Mouse (Mus musculus): ENCODE data around the gene Mylpf. TPM values are rescaled to one million over a fixed set of nuclear protein-coding genes. Genes with fewer than 3 reads are reported as not detected.

Gene Mylpf
- polyA plus RNA-seq (2017; shearing (Covaris generic)): 19.1 TPM

DNA sequence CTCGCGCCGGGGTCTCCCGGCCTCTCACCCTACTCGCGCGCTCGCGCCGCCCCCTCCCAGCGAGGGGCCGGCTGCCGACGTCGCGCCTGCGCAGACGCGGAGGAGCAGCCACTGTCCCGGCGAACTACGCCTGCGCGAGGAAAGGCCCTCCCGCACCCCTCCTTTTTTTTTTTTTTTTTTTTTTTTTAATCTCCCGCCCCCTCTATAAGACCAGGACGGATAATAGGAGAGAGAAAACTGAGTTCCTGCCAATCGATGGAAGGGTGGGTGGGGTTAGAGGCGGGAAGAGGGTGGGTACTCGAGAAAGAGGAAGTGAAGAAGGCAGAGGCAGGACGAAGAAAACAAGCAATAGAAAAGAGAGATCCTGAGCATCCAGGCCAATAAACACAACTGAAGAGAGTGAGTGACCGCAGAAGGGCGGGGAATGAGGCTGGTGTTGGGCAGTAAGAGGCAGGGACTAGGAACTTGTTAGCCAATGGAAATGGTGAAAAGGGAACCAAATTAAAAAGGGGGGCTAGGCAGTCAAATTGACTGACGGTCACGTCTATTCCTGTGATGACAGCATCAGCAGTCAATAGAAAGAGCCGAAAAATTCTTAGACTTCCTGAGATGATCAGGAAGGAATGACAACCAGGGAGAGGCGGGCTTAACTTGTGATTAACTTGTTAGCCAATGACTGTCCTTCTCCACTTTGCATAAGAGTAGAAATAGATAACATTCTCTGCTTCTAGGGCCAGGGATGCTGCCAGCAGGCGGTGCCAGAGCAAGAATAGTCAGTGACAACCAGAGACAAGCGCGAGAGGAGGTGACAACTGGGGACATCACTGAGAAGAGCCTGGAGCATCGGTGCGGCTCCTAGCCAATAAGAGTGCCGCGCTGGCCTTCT, at the start of gene Mylpf:
Mylpf (plus strand) TSS at position 338 of the 886 bp plus-strand sequence.

DNA sequence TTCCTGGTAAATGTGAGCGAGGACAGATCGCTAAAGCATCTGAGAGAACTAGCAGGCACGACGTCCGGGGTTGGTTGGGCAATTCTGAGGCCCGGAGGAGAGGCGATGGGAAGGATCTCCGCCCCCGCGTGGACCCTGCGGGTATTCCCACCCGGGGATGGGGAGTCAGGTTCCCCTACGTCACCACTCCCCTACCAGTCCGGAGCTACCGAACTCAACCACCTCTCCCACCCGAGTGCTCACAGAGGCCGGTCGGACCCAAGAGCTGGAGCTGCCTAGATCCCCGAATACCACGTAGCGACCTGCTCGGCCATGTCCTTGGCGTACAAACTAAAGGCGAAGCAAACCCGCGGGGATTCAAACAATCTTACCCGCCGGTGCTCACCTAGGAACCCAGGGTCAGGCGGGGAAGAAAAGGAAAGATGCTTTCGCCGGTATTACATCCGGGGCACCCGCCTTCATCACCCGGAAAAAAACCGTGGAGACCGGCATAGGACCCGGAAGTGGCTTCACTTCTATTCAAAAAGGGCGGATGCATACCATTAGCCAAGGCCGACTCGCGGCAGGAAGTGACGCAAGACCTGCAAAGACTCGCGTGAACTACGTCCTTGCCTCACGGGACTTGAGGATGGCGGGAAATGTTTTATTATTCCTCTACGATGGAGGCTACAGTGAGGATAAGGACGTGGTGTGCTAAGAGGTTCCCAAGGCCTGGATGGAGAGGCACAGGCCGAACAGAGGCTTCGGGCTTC, 13.0 kb upstream of the Mylpf start, which contains the start of gene Cd2bp2:
Cd2bp2 (minus strand) TSS at position 507 of the 752 bp plus-strand sequence.

DNA sequence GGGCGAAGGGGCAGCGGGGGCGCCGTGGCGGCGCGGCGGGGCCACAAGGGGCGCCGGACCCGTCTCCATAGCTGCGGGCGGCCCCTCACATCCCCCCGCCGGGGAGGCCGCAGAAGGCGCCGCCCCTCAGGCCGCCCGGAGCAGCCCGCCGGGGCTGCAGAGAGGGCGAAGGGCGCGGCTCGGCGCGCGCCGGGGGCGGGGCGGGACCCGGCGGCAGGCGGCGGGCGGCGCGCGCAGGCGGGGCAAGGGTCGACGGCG, 466 bp upstream of the Mylpf start, which contains the start of gene Tbc1d10b:
Tbc1d10b (minus strand) TSS at position 174 of the 258 bp plus-strand sequence.

DNA sequence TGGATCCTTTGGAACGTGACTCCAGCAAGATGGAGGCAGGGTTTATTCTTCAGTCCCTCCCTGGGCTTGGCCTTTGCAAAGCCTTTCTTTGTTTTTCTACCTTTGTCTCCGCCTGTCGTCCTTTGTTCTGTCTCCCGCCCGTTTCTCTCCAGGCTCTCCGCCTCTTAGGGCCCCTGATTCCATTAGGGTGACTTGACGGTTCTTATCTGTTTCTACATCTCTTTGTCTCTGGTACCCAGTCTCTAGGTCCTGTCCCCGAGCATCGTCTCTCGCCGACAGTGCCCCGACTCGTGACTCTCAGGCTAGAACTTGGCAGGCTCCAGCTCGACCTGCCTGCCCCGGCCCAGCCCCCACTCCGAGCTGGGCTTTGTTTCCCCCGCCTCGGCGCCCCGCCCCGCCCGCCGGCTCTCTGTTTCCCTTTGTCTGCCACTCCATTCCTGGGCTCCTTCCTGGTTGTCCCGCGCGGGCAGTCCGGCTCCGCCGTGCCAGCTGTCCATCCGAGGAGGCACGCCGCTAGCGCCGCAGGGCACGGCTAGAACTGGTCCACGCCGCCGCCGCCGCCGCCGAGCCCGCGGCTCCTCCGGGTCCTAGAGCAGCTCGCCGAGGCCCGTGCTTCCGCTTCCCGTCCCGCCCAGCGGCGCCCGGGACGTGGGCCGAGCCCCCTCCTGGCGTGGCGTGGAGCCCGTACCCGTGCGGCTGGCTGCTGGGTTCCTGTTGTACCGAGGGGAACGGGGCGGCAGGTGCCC, 24.1 kb downstream of the Mylpf start, which contains the start of the genes Zfp553 and Sept1:
Zfp553 (plus strand) TSS at position 440 of the 746 bp plus-strand sequence.
Sept1 (minus strand) TSS at position 509 of the 746 bp plus-strand sequence.

DNA sequence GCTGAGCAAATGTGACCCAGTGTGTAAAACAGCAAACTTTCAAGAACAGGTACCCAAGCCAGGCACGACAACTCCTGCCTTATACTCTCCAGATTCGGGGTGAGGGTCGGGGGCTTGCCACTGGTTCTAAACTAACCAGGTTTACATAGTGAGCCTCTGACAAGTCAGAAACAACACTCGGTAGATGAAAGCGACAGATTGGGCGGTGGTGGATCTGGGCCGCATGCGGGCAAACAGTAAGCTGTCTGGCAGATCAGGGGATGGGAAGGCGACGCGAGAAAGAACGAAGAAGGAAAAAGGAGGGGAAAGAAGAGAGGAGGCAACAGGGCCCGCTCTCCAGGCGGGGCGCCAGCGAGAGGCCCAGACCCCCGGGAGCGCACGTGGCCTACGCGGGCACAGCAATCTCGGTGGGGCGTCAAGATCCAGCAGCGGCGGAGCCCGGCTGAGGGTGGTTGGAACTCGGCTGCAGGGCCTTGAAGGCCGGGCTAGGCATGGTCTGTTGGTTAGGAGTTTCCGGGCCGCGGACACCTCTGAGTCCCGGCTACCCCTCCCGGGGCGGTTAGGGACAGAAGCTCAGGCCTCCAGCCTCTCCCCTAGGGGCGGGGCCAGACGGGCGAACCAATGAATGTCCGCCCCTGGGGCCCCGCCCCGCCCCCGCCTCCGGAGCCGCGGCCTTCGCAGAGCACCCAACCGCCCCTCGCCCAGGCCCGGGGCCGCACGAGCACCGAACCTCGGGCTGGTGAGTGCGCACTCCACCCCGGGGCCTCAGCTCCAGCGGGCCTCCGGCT, 35.4 kb downstream of the Mylpf start, which contains the start of gene Zfp771:
Zfp771 (plus strand) TSS at position 405 of the 788 bp plus-strand sequence.

DNA sequence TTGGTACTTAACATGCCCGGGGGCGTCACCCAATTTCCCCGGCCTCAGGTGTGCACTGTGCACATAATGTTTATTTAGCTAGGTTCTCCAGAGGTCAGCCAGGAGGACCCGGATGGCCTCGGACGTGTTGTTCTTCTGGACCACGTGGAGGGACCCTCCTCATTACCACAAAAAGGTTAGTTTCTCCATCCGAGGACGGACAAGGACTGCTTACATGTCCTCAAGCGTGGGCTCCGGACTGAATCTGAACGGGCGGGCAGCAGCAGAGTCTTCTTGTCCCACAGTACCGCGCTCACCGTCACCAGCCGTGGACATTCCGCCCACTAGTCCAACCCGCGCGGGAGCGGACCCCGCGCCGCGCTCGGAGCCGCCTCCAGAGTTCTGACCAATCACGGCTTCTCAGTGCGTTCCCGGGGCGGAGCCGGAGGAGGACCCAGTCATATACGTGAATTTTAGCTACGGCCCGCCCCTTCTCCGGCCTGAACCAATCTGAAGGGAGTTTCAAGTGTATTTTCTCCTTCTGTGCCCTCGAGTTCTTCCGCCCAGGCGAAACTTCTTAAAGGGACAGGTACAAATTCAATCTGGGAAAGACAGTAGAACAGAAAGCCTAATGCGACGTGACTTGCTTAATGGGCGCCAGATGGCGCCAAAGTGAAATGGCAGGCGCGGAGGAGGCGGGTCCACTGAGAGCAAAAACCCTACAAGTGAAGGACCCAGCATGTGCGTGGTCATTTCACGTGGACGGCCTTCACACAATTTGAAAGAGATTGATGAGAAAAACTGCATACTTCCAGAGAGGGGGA, 51.8 kb downstream of the Mylpf start, which contains the start of gene Dctpp1:
Dctpp1 (minus strand) TSS at position 401 of the 803 bp plus-strand sequence.

Other genes starting within 250 kb of the Mylpf start
- gene Cdipt, start 233.0 kb upstream of the Mylpf start, polyA plus RNA-seq (2017; shearing (Covaris generic)): 306 TPM
- gene Cdiptos, start 232.8 kb upstream of the Mylpf start, polyA plus RNA-seq (2017; shearing (Covaris generic)): 0.89 TPM
- gene Mvp, start 194.3 kb upstream of the Mylpf start, polyA plus RNA-seq (2017; shearing (Covaris generic)): 39.6 TPM
- 1.6 TPM for gene Pagr1b, start 192.4 kb upstream of the Mylpf start, polyA plus RNA-seq (2017; shearing (Covaris generic))
- 122 TPM for gene Pagr1a, start 191.5 kb upstream of the Mylpf start, polyA plus RNA-seq (2017; shearing (Covaris generic))
- gene Gm42742, start 187.8 kb upstream of the Mylpf start, polyA plus RNA-seq (2017; shearing (Covaris generic)): 42.9 TPM
- gene Prrt2, start 187.7 kb upstream of the Mylpf start, polyA plus RNA-seq (2017; shearing (Covaris generic)): 14.4 TPM
- 176 TPM for gene Maz, start 181.9 kb upstream of the Mylpf start, polyA plus RNA-seq (2017; shearing (Covaris generic))
- 10.7 TPM for gene Kif22, start 166.4 kb upstream of the Mylpf start, polyA plus RNA-seq (2017; shearing (Covaris generic))
- gene Zg16, start 121.6 kb upstream of the Mylpf start, polyA plus RNA-seq (2017; shearing (Covaris generic)): not detected
- 327 TPM for gene AI467606, start 117.5 kb upstream of the Mylpf start, polyA plus RNA-seq (2017; shearing (Covaris generic))
- 25.5 TPM for gene Qprt, start 86.7 kb upstream of the Mylpf start, polyA plus RNA-seq (2017; shearing (Covaris generic))
- 77.9 TPM for gene Spn, start 71.1 kb upstream of the Mylpf start, polyA plus RNA-seq (2017; shearing (Covaris generic))
- 62.4 TPM for gene Cd2bp2, start 12.8 kb upstream of the Mylpf start, polyA plus RNA-seq (2017; shearing (Covaris generic))
- gene Tbc1d10b, start 422 bp upstream of the Mylpf start, polyA plus RNA-seq (2017; shearing (Covaris generic)): 73.5 TPM
- gene Zfp553, start 24.2 kb downstream of the Mylpf start, polyA plus RNA-seq (2017; shearing (Covaris generic)): 26.6 TPM
- 541 TPM for gene Sept1, start 24.2 kb downstream of the Mylpf start, polyA plus RNA-seq (2017; shearing (Covaris generic))
- 14.6 TPM for gene Zfp771, start 35.4 kb downstream of the Mylpf start, polyA plus RNA-seq (2017; shearing (Covaris generic))
- gene Dctpp1, start 51.8 kb downstream of the Mylpf start, polyA plus RNA-seq (2017; shearing (Covaris generic)): 38.6 TPM
- 43.1 TPM for gene Sephs2, start 65.2 kb downstream of the Mylpf start, polyA plus RNA-seq (2017; shearing (Covaris generic))
- 276 TPM for gene Itgal, start 87.4 kb downstream of the Mylpf start, polyA plus RNA-seq (2017; shearing (Covaris generic))
- 0.32 TPM for gene Zfp768, start 136.7 kb downstream of the Mylpf start, polyA plus RNA-seq (2017; shearing (Covaris generic))
- 16.9 TPM for gene Zfp747, start 167.2 kb downstream of the Mylpf start, polyA plus RNA-seq (2017; shearing (Covaris generic))
- 7.8 TPM for gene 9130019O22Rik, start 178.3 kb downstream of the Mylpf start, polyA plus RNA-seq (2017; shearing (Covaris generic))
- gene E430018J23Rik, start 184.7 kb downstream of the Mylpf start, polyA plus RNA-seq (2017; shearing (Covaris generic)): 7.1 TPM
- gene Zfp764, start 197.9 kb downstream of the Mylpf start, polyA plus RNA-seq (2017; shearing (Covaris generic)): 13.6 TPM
- 49.9 TPM for gene Zfp688, start 213.2 kb downstream of the Mylpf start, polyA plus RNA-seq (2017; shearing (Covaris generic))
- gene Zfp689, start 240.3 kb downstream of the Mylpf start, polyA plus RNA-seq (2017; shearing (Covaris generic)): 10.2 TPM